Mouse (Mus musculus): ENCODE measurements around the gene Mlx.

Gene Mlx

GRCm38 (mm10) chr11:101138536-101139181, 51.6 kb downstream of the Mlx start:
- DNase-seq (ENCODE audit: low spot score in 2 of 2): no peak

DNA sequence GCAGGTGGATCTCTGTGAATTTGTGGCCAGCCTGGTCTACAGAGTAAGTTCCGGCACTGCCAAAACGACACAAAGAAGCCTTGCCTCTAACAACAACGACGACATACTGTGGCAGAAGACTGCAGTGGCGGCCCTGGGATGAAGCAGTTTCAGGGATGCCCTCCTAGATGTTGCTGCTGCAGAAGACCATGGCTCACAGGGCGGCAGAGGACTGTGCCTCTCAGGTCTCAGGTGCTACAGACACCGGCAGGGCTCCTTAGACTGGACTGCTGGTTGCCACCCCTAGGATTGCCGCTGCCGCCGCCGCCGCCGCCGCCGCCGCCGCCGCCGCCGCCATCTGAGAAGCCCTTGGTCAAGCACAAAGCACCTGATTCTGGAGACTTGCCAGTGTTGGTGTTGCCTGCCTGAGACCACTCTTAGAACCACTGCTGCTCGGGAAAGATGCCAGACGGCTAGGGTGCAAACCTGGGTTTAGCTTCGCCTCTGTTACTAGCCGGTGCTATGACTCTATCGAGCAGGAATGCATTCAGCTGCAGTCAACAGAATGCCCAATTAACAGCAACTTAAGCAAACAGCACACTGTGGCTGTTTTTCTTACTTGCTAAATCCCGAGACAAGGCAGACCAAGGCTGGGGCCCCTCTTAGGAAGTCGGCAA, 53.2 kb downstream of the Mlx start:
- DNase-seq (ENCODE audit: low spot score in 2 of 2): no peak

GRCm38 (mm10) chr11:101141088-101141487, 54.0 kb downstream of the Mlx start:
- DNase-seq (ENCODE audit: low spot score in 2 of 2): no peak
